Mouse (Mus musculus): ENCODE results near the gene Gchfr.

GRCm38 (mm10) chr2:119163999-119164398 lies 3.6 kb upstream of the Gchfr start:
- TF ChIP-seq CTCF (IDR thresholded peaks at IDR 0.05; ENCODE audit: low read depth): no peak
- no peak for TF ChIP-seq EP300 (IDR thresholded peaks at IDR 0.05; ENCODE audit: low read depth)
